Mouse (Mus musculus) erythroblast, adult 5-6 weeks (primary cell): ENCODE results near the gene Aaas. TPM values are rescaled to one million over a fixed set of nuclear protein-coding genes. Genes with fewer than 3 reads are reported as not detected.
A peak's percentile ranks its signal among the peaks of the same experiment; 100 is the strongest.

Experiments used
- ATAC-seq: replicated peaks from 2 replicates; pipeline ENCODE4 v1.8.0; 2016; ENCODE audit warnings: moderate number of reproducible peaks, mild to moderate bottlenecking, moderate TSS enrichment, inconsistent platforms; ENCODE audit not compliant: poor library complexity, low FRiP score, severe bottlenecking
- total RNA-seq, 2 experiments: library from RNA; stranded (forward) in 1 of 2; stranded (reverse) in 1 of 2; fragments of 150-400 nt in 1 of 2; fragments of 200-764, 138-1000 nt in 1 of 2; gene quantifications; 2 replicates each; pipeline versions ENCODE4 v1.2.3 to v1.2.4; 2015 to 2017; ENCODE audit warnings: low replicate concordance in 2 of 2

Gene Aaas
- total RNA-seq (2015; ENCODE audit: low replicate concordance) (30.3 and 60.7 TPM in 2 replicates), total RNA-seq (2017; ENCODE audit: low replicate concordance) (11.7 and 49.7 TPM in 2 replicates)

- ATAC-seq: peak; percentile 93
These were observed at the start of gene Aaas for GRCm38 (mm10) chr15:102350138-102350941. Gene Aaas, minus strand, starts transcription at chr15:102350771.

GRCm38 (mm10) chr15:102399229-102400221 lies 49.0 kb upstream of the Aaas start:
- ATAC-seq: peak; percentile 86

GRCm38 (mm10) chr15:102398629-102399028 lies 48.1 kb upstream of the Aaas start:
- no peak for ATAC-seq

GRCm38 (mm10) chr15:102395061-102395460 lies 44.5 kb upstream of the Aaas start:
- peak; percentile 67 for ATAC-seq

GRCm38 (mm10) chr15:102393584-102394014 lies 43.0 kb upstream of the Aaas start:
- no peak for ATAC-seq

- ATAC-seq: no peak
These were observed 41.9 kb upstream of the Aaas start for GRCm38 (mm10) chr15:102392520-102392919.

GRCm38 (mm10) chr15:102388942-102389341 lies 38.4 kb upstream of the Aaas start:
- ATAC-seq: peak; percentile 46; the same call in 1 of the 2 replicates

- ATAC-seq: peak; percentile 56; the same call in 1 of the 2 replicates
These were observed 36.1 kb upstream of the Aaas start for GRCm38 (mm10) chr15:102386640-102387039.

GRCm38 (mm10) chr15:102383671-102384070 lies 33.1 kb upstream of the Aaas start:
- no peak for ATAC-seq

- ATAC-seq: peak; percentile 72
These were observed 31.0 kb upstream of the Aaas start for GRCm38 (mm10) chr15:102381575-102381974.

GRCm38 (mm10) chr15:102377810-102378262 lies 27.3 kb upstream of the Aaas start:
- 0 out of 2 replicates have a peak, but pooled peaks have one; percentile 24 for ATAC-seq

GRCm38 (mm10) chr15:102377163-102377543 lies 26.6 kb upstream of the Aaas start:
- peak; percentile 85 for ATAC-seq

- peak; percentile 65 for ATAC-seq
These were observed 26.0 kb upstream of the Aaas start for GRCm38 (mm10) chr15:102376453-102377162.

GRCm38 (mm10) chr15:102370727-102371126 lies 20.2 kb upstream of the Aaas start:
- ATAC-seq: no peak

- ATAC-seq: no peak
These were observed 19.4 kb upstream of the Aaas start for GRCm38 (mm10) chr15:102369972-102370371.

- no peak for ATAC-seq
These were observed 16.3 kb upstream of the Aaas start, which contains the start of gene Sp7 for GRCm38 (mm10) chr15:102366733-102367344. Gene Sp7, minus strand, starts transcription at chr15:102367182.

- no peak for ATAC-seq
These were observed 15.7 kb upstream of the Aaas start for GRCm38 (mm10) chr15:102366238-102366637.

GRCm38 (mm10) chr15:102364678-102365077 lies 14.1 kb upstream of the Aaas start:
- no peak for ATAC-seq

GRCm38 (mm10) chr15:102362648-102363047 lies 12.1 kb upstream of the Aaas start:
- no peak for ATAC-seq
